Mouse (Mus musculus) embryonic facial prominence, embryonic 15.5 days (tissue): Measurements from ENCODE around the gene Cenps. TPM values are rescaled to one million over a fixed set of nuclear protein-coding genes. Genes with fewer than 3 reads are reported as not detected.
A peak's percentile ranks its signal among the peaks of the same experiment; 100 is the strongest.

ENCODE experiments used
- ATAC-seq: fragments of 200-750 bp; cut with Nextera tagmentation; 2 replicates; pipeline ENCODE4 v1.8.0; 2017; ENCODE audit warnings: low read depth, moderate TSS enrichment; ENCODE audit not compliant: insufficient number of reproducible peaks, low FRiP score, low TSS enrichment
- H3K27ac ChIP-seq: fragments of 300-500 bp; sonication (generic); replicated peaks from 2 replicates; pipeline ENCODE4 v1.5.1; 2015; ENCODE audit warnings: mild to moderate bottlenecking, inconsistent platforms
- H3K27me3 ChIP-seq: fragments of 300-500 bp; sonication (generic); 2 replicates; pipeline ENCODE4 v1.6.1; 2015; ENCODE audit warnings: inconsistent platforms
- H3K36me3 ChIP-seq: fragments of 300-500 bp; sonication (generic); 2 replicates; pipeline ENCODE4 v1.6.1; 2015; ENCODE audit warnings: mild to moderate bottlenecking, inconsistent platforms
- H3K4me1 ChIP-seq: fragments of 300-500 bp; sonication (generic); 2 replicates; pipeline ENCODE4 v1.6.1; 2015; ENCODE audit warnings: inconsistent platforms
- H3K4me2 ChIP-seq: fragments of 300-500 bp; sonication (generic); replicated peaks from 2 replicates; pipeline ENCODE4 v1.6.1; 2015; ENCODE audit warnings: mild to moderate bottlenecking, inconsistent platforms
- H3K4me3 ChIP-seq: fragments of 300-500 bp; sonication (generic); replicated peaks from 2 replicates; pipeline ENCODE4 v1.5.1; 2015; ENCODE audit warnings: mild to moderate bottlenecking, inconsistent platforms
- H3K9ac ChIP-seq: fragments of 300-500 bp; sonication (generic); 2 replicates; pipeline ENCODE4 v1.6.1; 2015; ENCODE audit warnings: inconsistent platforms
- H3K9me3 ChIP-seq: fragments of 300-500 bp; sonication (generic); replicated peaks from 2 replicates; pipeline ENCODE4 v1.6.1; 2016; ENCODE audit warnings: inconsistent platforms
- WGBS: fragments of 180-500 bp; shearing (Covaris S2); methylation state at CpG from one replicate; pipeline ENCODE4 v1.1.7; 2015; 5-methylcytosine and 5-hydroxymethylcytosine counted together
- polyA plus RNA-seq: library from polyadenylated mRNA; unstranded; fragments of >200 nt; fragmentation: Nextera tagmentation; extraction: Ambion mirVana; gene quantifications from 2 replicates; pipeline ENCODE4 v1.2.1, GENCODE M21; 2015

Cenps gene
- polyA plus RNA-seq, 1 experiment from 2014 or later, result 28.5 TPM

GRCm38 (mm10) chr4:149155711-149156110 lies 18.3 kb upstream of the Cenps start:
- no peaks in the 10 kb centered on the region for H3K9me3 ChIP-seq
- 91% methylated on average over 6 of the region's 6 CpGs for WGBS
- H3K36me3 ChIP-seq, result peaks cover 100% of the 10 kb centered on the region
- no peak overlapping the region for H3K4me2 ChIP-seq
- H3K27ac ChIP-seq, result no peak overlapping the region
- H3K27me3 ChIP-seq, result no peaks in the 10 kb centered on the region
- H3K4me1 ChIP-seq, result no peaks in the 10 kb centered on the region
- no peak overlapping the region for H3K9ac ChIP-seq
- H3K4me3 ChIP-seq, result no peak overlapping the region
- ATAC-seq, result no peak

- ATAC-seq, result no peak
- H3K4me2 ChIP-seq, result no peak overlapping the region
- no peak overlapping the region for H3K9ac ChIP-seq
- H3K4me3 ChIP-seq, result no peak overlapping the region
- H3K27ac ChIP-seq, result no peak overlapping the region
- H3K9me3 ChIP-seq, result no peaks in the 10 kb centered on the region
- H3K36me3 ChIP-seq, result peaks cover 100% of the 10 kb centered on the region
- WGBS, result 94% methylated on average over 7 of the region's 7 CpGs
- no peaks in the 10 kb centered on the region for H3K27me3 ChIP-seq
- H3K4me1 ChIP-seq, result no peaks in the 10 kb centered on the region
Measured at GRCm38 (mm10) chr4:149154859-149155258, 17.4 kb upstream of the Cenps start.

- ATAC-seq, result no peak
- no peak overlapping the region for H3K4me3 ChIP-seq
- H3K9ac ChIP-seq, result no peak overlapping the region
- H3K4me1 ChIP-seq, result peaks cover 6% of the 10 kb centered on the region; the same call in 1 of the 2 replicates
- no peak overlapping the region for H3K4me2 ChIP-seq
- H3K27me3 ChIP-seq, result no peaks in the 10 kb centered on the region
- H3K36me3 ChIP-seq, result peaks cover 62% of the 10 kb centered on the region
- H3K27ac ChIP-seq, result no peak overlapping the region
- WGBS, result 91% methylated on average over 11 of the region's 11 CpGs
- no peaks in the 10 kb centered on the region for H3K9me3 ChIP-seq
Measured at GRCm38 (mm10) chr4:149150721-149151120, 13.3 kb upstream of the Cenps start.

- Histone ChIP-seq H3K9ac (no peak overlapping the region), H3K4me3 (no peak overlapping the region), H3K27ac (no peak overlapping the region), H3K4me1 (peaks cover 6% of the 10 kb centered on the region; the same call in 1 of the 2 replicates), H3K36me3 (peaks cover 58% of the 10 kb centered on the region), H3K9me3 (no peaks in the 10 kb centered on the region), H3K4me2 (no peak overlapping the region), H3K27me3 (no peaks in the 10 kb centered on the region)
- WGBS, result 82% methylated on average over 11 of the region's 11 CpGs
- ATAC-seq, result no peak
Measured at GRCm38 (mm10) chr4:149150256-149150655, 12.8 kb upstream of the Cenps start.

GRCm38 (mm10) chr4:149149611-149150010 lies 12.2 kb upstream of the Cenps start:
- ATAC-seq, result no peak
- WGBS, result 70% methylated on average over 7 of the region's 7 CpGs
- Histone ChIP-seq H3K4me1 (peaks cover 6% of the 10 kb centered on the region), H3K27ac (no peak overlapping the region), H3K4me3 (no peak overlapping the region), H3K36me3 (peaks cover 51% of the 10 kb centered on the region), H3K9ac (no peak overlapping the region), H3K27me3 (no peaks in the 10 kb centered on the region), H3K9me3 (no peaks in the 10 kb centered on the region), H3K4me2 (no peak overlapping the region)

GRCm38 (mm10) chr4:149149196-149149595 lies 11.8 kb upstream of the Cenps start:
- Histone ChIP-seq H3K9me3 (no peaks in the 10 kb centered on the region), H3K36me3 (peaks cover 47% of the 10 kb centered on the region), H3K4me3 (no peak overlapping the region), H3K4me1 (peaks cover 6% of the 10 kb centered on the region), H3K4me2 (no peak overlapping the region), H3K27me3 (no peaks in the 10 kb centered on the region), H3K9ac (no peak overlapping the region), H3K27ac (no peak overlapping the region)
- no peak for ATAC-seq
- 60% methylated on average over 9 of the region's 9 CpGs for WGBS

- H3K4me3 ChIP-seq, result no peak overlapping the region
- no peaks in the 10 kb centered on the region for H3K27me3 ChIP-seq
- 70% methylated on average over 4 of the region's 4 CpGs for WGBS
- no peak overlapping the region for H3K27ac ChIP-seq
- no peaks in the 10 kb centered on the region for H3K9me3 ChIP-seq
- H3K4me2 ChIP-seq, result no peak overlapping the region
- H3K9ac ChIP-seq, result no peak overlapping the region
- H3K4me1 ChIP-seq, result peaks cover 6% of the 10 kb centered on the region
- ATAC-seq, result no peak
- peaks cover 36% of the 10 kb centered on the region for H3K36me3 ChIP-seq
Measured at GRCm38 (mm10) chr4:149148084-149148483, 10.7 kb upstream of the Cenps start.

GRCm38 (mm10) chr4:149147528-149147927 lies 10.1 kb upstream of the Cenps start:
- 70% methylated on average over 7 of the region's 7 CpGs for WGBS
- Histone ChIP-seq H3K4me1 (peaks cover 6% of the 10 kb centered on the region), H3K36me3 (peaks cover 30% of the 10 kb centered on the region), H3K27me3 (no peaks in the 10 kb centered on the region), H3K9ac (no peak overlapping the region), H3K4me2 (no peak overlapping the region), H3K9me3 (no peaks in the 10 kb centered on the region), H3K4me3 (no peak overlapping the region), H3K27ac (peak overlapping the region; percentile 39; the same call in 1 of the 2 replicates)
- ATAC-seq, result no peak

GRCm38 (mm10) chr4:149145151-149145550 lies 7.7 kb upstream of the Cenps start:
- H3K27me3 ChIP-seq, result no peaks in the 10 kb centered on the region
- H3K27ac ChIP-seq, result no peak overlapping the region
- no peak overlapping the region for H3K4me3 ChIP-seq
- H3K36me3 ChIP-seq, result peaks cover 7% of the 10 kb centered on the region
- no peak overlapping the region for H3K9ac ChIP-seq
- peaks cover 6% of the 10 kb centered on the region for H3K4me1 ChIP-seq
- ATAC-seq, result no peak
- 63% methylated on average over 4 of the region's 4 CpGs for WGBS
- H3K4me2 ChIP-seq, result no peak overlapping the region
- H3K9me3 ChIP-seq, result no peaks in the 10 kb centered on the region

- WGBS, result 8% methylated on average over 3 of the region's 3 CpGs
- no peaks in the 10 kb centered on the region; the same call in 1 of the 2 replicates for H3K36me3 ChIP-seq
- no peak overlapping the region for H3K27ac ChIP-seq
- H3K9ac ChIP-seq, result no peak overlapping the region
- peak; percentile 77 for ATAC-seq
- peaks cover 6% of the 10 kb centered on the region for H3K4me1 ChIP-seq
- H3K9me3 ChIP-seq, result no peaks in the 10 kb centered on the region
- H3K4me3 ChIP-seq, result no peak overlapping the region
- no peak overlapping the region for H3K4me2 ChIP-seq
- no peaks in the 10 kb centered on the region for H3K27me3 ChIP-seq
Measured at GRCm38 (mm10) chr4:149144459-149144858, 7.0 kb upstream of the Cenps start.

GRCm38 (mm10) chr4:149143594-149143993 lies 6.2 kb upstream of the Cenps start:
- Histone ChIP-seq H3K9ac (no peak overlapping the region), H3K27me3 (no peaks in the 10 kb centered on the region), H3K27ac (no peak overlapping the region), H3K4me1 (peaks cover 6% of the 10 kb centered on the region), H3K4me2 (no peak overlapping the region), H3K9me3 (no peaks in the 10 kb centered on the region), H3K4me3 (no peak overlapping the region), H3K36me3 (no peaks in the 10 kb centered on the region)
- no peak for ATAC-seq
- WGBS, result 39% methylated on average over 4 of the region's 4 CpGs

- H3K9ac ChIP-seq, result no peak overlapping the region
- H3K9me3 ChIP-seq, result no peaks in the 10 kb centered on the region
- no peak overlapping the region for H3K4me3 ChIP-seq
- H3K27me3 ChIP-seq, result no peaks in the 10 kb centered on the region
- H3K36me3 ChIP-seq, result no peaks in the 10 kb centered on the region
- no peak for ATAC-seq
- no peak overlapping the region for H3K27ac ChIP-seq
- 51% methylated on average over 8 of the region's 8 CpGs for WGBS
- no peak overlapping the region for H3K4me2 ChIP-seq
- H3K4me1 ChIP-seq, result peaks cover 8% of the 10 kb centered on the region
Measured at GRCm38 (mm10) chr4:149138515-149138914, 1.1 kb upstream of the Cenps start.
